Mouse (Mus musculus): Measurements from ENCODE around the gene Fto.
A peak's percentile ranks its signal among the peaks of the same experiment; 100 is the strongest.

Fto gene

GRCm38 (mm10) chr8:91565869-91566502, 252.7 kb downstream of the Fto start:
- DNase-seq (ENCODE audit: low spot score): no peak

DNA sequence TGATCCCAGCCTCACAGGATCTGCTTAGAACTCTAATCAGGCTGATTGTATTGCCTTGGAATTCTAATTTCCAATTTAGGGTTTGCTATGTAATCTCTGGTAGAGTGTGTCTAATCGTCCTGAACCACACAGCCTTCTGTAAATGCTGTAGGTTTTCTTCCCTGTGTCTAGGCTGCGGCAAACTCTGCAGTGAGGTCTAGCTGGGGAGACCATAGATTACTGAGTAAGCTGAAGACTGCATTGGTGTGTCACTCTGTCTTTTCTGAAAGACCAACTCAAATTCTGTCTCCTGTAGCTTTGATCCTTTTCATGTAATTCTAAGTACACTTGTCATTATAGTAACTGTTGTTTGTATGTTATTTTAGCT, 253.2 kb downstream of the Fto start:
- DNase-seq (ENCODE audit: low spot score): no peak

DNA sequence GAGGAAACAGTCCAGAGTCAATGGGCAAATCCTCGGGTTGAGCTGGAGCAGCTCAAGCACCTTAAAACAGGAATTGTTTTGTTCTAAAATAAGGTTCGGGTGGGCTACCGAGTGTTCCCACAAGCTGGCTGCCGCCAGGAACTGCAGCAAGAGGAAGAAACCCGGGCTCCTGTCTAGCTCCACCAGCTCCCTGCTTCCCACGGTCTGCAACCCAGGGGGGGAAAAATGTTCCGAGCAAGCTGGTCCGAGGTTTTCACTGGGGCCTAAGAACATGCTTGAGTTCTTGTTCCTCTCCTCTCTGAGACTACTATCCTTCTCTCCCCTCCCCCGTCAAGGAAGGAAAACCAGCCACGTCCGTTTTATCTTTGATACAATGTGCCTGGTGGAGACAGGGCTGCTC, 256.5 kb downstream of the Fto start:
- no peak for DNase-seq (ENCODE audit: low spot score)

- DNase-seq (ENCODE audit: low spot score): no peak
Measured at GRCm38 (mm10) chr8:91570809-91571208, 257.5 kb downstream of the Fto start.

DNA sequence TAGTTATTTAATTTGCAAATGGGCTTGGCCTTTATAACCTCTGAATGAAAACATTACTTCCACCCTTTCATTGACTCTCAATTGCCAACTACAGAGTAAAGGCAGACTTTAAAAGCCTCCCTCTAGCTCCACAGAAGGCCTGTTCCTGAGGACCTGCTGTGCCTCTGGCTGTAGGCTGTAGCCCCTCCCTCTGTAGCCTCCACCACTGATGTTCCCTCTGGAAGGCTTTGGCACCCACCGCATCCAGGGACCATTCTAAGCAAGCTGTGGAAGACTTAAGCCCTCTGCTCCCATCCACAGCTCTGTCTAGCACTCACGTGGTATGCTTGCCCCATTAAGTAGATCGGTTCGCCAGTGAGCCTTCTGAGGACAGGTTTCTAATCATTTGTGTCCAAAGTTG, 258.7 kb downstream of the Fto start:
- DNase-seq (ENCODE audit: low spot score): no peak

DNA sequence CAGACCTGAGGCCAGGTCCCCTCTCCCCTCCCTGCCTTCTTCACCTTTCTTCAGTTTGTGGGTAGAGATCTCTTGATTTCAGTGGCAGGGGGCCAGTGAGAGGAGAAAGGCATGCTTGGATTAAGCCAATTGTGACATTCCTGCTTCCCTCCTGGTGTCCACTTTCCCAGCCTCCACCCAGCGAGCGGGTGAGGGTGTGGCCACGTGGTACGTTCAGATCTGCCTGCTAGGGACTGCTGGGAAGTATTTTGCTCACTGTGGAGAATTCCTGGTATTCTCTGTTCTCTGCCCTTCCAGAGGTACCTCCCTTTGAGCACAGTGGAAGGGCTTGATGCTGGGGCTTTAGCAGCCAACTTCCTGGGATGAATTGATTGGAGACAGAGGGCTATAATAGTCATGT, 259.3 kb downstream of the Fto start:
- DNase-seq (ENCODE audit: low spot score): no peak

GRCm38 (mm10) chr8:91575576-91575975, 262.3 kb downstream of the Fto start:
- no peak for DNase-seq (ENCODE audit: low spot score)

DNA sequence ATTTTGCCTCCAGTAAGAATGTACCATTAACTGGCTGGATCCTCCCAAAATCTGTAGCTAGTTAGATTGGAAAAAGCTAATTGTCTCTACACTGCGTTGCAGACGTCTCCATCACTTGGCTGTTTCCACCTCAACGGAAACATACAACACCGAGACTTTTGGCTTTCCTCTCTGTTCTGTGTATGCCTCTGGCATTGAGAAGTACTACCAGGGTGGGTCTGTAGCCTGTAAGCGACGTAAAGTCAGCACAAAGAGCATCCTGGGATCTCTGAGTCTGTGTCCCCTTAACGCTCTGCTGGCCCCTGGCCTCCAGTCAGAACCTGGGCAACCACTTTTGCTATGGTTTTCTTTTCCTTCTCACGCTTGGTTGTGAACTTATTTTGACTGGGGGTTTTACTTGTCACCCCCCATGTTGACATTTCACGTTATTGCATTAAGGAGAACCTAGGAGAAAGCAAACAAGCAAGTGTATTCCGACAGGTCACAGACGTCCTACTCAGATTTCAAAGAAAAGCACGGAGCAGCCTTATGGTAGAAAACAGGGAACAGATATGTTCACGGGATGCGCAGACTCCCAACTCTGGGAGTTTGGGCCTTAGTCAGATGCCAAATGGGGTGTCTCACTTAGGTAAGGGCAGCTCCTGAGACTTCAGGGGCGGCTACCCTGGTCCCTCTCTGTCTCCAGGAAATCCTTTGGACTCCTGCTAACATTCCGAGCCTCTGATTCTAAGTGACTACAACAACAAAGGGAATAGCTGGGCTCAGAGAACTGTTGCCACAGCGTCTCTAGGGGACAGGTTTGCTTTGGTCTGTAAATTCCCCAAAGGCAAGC, 263.0 kb downstream of the Fto start:
- no peak for DNase-seq (ENCODE audit: low spot score)

- no peak for DNase-seq (ENCODE audit: low spot score)
Measured at GRCm38 (mm10) chr8:91576918-91577241, 263.6 kb downstream of the Fto start.

- no peak for DNase-seq (ENCODE audit: low spot score)
Measured at GRCm38 (mm10) chr8:91577605-91578004, 264.3 kb downstream of the Fto start.

- no peak for DNase-seq (ENCODE audit: low spot score)
Measured at GRCm38 (mm10) chr8:91584620-91585415, 271.5 kb downstream of the Fto start.

DNA sequence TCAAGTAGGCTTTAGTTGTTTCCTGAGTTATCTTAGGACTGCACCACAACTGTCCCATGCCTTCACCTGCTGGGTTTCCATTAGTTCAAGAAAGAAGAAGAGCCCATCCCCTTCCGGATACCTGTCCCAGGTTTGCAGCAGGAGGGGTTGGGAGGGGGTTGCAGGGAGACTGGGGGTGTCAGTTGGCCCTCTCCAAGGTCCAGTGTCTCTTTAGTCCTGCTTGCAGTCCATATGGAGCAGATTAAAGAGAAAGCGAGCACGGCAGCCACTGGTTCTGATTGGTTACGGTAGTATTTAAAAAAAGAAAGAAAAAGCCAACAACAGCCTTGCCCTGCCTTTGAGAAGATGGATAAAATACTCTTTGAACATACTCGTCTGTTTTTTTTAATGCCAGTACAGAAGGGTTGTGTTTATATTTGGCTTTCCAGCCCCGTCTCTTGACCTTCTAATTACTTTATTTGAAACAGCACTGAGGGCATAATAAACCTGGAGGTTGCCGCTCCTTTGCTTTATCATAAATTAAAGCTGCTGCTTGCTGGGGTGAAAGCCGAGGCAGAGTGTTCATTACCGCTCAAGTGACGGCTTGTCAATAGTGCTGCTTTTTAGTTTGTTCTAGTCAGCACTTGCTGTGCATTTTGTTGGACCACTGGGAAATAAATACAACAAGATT, 279.2 kb downstream of the Fto start:
- no peak for DNase-seq (ENCODE audit: low spot score)

- DNase-seq (ENCODE audit: low spot score): no peak
Measured at GRCm38 (mm10) chr8:91593202-91593781, 280.0 kb downstream of the Fto start.

GRCm38 (mm10) chr8:91599349-91599837, 286.1 kb downstream of the Fto start:
- DNase-seq (ENCODE audit: low spot score): peak; percentile 52

GRCm38 (mm10) chr8:91603751-91604150, 290.4 kb downstream of the Fto start:
- DNase-seq (ENCODE audit: low spot score): no peak

GRCm38 (mm10) chr8:91605901-91606300, 292.6 kb downstream of the Fto start:
- no peak for DNase-seq (ENCODE audit: low spot score)

DNA sequence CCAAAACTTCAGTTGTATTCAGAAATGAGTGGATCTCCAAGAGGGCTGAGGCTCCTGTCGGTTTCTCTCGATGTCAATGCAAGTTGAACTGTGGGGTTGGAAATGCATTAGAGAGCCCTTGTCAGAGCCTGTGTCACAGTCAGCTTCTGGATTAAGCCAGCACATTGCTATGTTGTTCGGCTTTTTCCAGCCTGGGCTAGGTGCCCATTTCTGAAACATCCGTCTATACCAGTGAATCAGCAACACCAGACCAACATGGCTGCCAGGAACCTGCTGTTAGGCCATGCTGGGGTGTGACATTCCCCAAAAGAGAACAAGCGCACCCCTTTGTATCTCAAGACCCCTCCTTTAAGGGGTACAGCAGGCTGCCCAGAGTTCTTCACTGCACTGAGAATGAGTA, 293.8 kb downstream of the Fto start:
- DNase-seq (ENCODE audit: low spot score): no peak

- peak; percentile 57 for DNase-seq (ENCODE audit: low spot score)
Measured at GRCm38 (mm10) chr8:91611191-91611590, 297.9 kb downstream of the Fto start.

DNA sequence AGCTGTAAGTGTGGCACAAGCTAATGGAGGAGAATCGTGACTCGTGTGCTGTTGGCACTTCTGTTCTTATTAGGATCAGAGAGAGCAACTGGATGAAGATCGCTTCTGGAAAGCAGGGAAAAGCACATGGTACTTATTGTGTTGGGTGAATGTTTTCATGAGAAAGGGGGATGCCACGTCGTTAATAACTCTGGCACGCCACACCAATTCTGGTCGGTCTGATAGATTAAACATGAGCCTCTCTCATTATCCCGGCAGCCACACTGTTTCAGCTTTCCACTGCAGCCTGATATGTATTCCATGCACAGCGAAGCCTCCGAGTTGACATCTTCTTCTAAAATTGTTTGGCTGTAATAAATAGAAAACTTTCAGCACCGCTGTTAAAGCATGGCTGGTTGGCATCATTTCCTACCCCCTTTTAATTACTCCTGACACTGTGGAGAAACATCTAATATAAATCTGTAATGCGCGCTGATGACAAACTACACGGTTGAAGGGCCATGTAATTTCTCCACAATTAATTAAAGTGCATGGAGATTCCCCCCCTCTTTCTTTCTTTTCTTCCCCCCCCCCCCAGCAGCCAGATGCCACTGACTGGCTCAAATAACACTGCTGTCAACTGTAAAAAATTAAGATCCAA, 298.5 kb downstream of the Fto start:
- DNase-seq (ENCODE audit: low spot score): peak; percentile 68

- peak; percentile 51 for DNase-seq (ENCODE audit: low spot score)
Measured at GRCm38 (mm10) chr8:91612387-91613130, 299.2 kb downstream of the Fto start.

- no peak for DNase-seq (ENCODE audit: low spot score)
Measured at GRCm38 (mm10) chr8:91613603-91614002, 300.3 kb downstream of the Fto start.
